Mouse (Mus musculus) c-Kit-positive CD71-positive TER-119-negative erythroid progenitor cells, embryonic 14.5 days (primary cell): ENCODE results near the gene Gm6020.
"Not testable (repeated sequence)": the region's sequence is repeated elsewhere in the genome, so short reads cannot be mapped to it uniquely, and the experiment has no call there.

ENCODE experiments used
- DNase-seq: peaks from one replicate; pipeline ENCODE4 v3.0.0-alpha.2; 2013; ENCODE audit warnings: low read depth

Gm6020 gene

DNA sequence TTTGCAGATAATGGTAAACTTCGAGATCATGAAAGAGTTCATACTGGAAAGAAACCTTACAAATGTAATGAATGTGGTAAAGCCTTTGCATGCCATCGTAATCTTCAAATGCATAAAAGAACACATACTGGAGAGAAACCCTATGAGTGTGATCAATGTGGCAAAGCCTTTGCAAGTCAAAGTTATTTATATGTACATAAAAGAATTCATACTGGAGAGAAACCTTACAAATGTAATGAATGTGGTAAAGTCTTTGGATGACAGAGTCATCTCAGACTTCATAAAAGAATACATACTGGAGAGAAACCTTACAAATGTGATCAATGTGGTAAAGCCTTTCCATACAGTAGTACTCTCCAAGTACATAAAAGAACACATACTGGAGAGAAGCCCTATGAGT is at the start of gene Gm6020:
Gene Gm6020, plus strand, starts transcription at position 301 of the 400 bp plus-strand sequence.
- DNase-seq: not testable (repeated sequence)

DNA sequence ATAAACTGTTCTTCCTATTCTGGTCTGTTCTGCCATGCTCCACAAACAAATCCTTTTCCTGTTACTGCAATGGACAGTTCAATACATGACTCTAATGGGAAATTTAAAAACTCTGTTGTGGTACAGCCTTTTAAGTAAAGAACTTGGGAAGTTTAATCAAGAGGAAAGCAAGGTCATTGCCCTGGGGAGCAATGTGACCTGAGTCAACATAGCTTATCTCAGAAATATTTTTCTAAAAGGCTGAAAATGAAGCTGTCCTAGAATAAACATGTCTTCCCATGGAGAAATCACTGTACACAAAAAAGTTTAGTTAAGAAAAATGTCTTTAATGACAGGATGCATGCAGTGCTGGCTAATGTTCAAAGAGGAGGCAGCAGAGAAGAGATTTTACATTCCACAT is 45.0 kb upstream of the Gm6020 start:
- DNase-seq: no peak

DNA sequence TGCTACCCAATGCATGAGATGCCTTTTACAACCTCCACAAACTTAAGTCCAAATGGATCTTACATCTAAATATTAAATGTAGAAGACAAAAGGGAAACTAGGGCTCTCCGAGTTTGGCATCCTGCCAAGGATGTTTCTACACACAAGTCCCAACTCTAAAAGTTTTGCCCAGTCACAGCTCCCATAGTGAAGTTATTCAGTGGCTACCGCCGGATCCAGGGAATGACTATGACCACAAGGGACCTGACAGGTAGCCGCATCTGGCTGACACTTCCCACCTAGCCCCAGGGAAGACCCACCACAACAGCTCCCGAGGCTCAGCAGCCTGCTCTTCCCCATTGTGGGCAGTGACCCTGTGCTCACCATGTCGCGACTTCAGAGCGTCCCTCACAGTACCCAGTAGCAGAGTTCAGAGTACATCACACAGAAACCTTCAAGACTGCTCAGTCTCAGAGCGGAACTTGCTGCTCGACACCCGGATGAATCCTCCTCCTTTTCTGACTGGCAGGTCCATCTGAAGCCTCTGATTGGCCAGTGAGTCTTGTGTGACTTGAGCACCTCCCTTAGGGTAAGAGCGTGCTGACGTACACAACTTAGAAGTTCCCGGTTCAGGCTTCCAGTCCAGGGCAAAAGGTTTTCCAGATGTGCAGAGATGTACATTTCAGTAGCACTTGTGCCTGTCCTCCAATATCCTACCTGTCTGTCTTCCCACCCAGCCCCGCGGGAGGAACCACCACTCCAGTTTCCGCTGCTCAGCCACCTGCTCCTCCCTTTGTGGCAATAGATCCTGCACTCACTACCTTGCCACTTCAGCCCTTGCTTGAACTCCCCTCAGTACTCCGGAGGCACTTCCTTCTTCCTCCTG is 43.1 kb upstream of the Gm6020 start, which contains the start of gene Zfp950:
Gene Zfp950, minus strand, starts transcription at position 499 of the 865 bp plus-strand sequence.
- DNase-seq: peak; percentile 86

DNA sequence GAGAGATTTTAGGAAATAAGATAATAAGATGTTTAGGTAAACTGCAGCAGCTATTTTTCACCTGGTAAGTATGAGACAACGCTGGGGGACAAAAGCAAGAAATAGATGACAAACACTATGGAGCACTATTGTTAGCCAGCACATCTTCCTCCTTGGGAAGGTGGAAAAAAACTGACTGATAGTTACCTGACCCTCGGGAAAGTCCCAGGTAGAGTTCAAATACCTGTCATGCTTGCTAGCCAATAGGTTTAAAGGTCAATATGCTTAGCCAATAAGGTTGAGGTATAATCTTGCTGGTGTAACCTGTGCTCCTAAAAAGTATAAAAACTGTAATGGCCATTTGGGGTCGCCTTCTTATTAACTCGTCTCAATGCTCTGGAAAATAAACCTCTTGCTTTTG is 42.4 kb upstream of the Gm6020 start:
- DNase-seq: no peak

DNA sequence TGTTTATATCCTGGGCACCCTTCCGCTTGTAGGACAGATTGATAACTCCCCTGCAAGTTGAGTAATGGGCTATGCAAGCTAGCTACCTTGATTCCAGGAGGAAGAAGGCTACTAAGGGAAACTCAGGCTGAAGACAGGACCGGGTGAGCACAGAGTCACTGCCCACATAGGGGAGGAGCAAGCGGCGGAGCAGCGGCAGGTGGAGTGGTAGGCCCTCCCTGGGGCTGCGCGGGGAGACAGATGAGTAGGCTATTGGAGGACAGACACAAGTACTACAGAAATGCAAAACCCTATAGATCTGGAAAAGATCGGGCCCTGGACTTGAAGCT is 32.4 kb upstream of the Gm6020 start:
- no peak for DNase-seq

DNA sequence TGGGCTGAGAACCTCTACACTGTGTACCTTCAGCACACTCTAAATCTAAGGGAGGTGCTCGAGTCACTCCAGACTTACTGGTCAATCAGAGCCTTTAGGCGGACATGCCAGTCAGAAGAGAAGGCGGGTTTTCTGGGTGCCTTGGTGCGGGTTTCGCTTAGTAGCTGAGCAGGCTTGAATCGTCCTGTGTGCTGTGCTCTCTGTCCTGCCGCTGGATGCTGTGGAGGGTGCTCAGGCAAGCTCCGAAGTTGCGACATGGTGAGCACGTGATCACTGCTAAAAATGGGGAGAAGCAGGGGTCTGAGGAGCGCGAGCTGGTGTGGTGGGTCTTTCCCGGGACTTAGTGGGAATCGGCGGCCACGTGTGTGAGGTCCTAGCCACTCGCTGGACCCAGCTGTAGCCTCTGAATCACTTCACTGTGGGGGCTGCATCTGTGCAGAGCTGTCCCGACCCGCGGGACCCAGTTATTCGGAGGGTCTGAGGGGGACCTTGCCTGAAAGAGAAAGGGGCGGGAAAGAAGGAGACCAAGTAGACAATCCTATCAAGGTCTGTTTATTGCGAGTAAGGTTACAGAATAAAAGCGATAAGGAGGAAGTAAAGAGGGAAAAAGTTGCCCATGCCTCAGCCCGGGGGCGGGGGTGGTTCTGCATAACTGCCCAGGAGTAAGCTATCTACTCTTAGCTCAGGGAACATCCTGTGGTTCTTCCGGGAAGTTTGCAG is 31.8 kb upstream of the Gm6020 start:
- no peak for DNase-seq

DNA sequence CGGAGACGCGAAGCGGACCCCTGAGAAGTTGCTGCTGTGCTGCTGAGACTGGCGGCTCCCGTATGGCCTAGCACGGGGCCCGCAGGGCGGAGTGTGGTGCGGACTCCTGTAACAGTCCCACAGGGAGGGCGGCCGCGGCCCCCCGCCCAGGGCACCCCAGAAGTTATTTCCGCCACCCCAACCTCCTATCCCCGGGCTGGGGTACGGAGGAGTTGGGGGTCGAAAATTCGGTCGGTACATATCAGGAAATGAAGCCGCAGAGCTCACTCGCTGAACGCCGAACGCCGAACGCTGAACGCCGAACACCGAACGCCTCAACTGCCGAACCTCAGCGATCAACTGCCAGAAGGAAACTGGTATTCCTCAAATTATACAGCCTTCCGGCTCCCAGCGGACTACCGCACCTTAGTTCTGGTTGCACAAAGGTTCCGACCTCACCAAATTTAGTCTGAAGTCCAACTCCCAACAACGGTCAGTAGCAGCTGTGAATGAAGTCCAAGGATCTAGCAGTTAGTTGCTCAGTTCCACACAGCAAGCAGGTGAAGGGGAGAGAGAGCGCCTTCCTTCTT is 7.8 kb upstream of the Gm6020 start, which contains the start of gene Gm7102:
Gene Gm7102, minus strand, starts transcription at position 554 of the 569 bp plus-strand sequence.
- DNase-seq: no peak

DNA sequence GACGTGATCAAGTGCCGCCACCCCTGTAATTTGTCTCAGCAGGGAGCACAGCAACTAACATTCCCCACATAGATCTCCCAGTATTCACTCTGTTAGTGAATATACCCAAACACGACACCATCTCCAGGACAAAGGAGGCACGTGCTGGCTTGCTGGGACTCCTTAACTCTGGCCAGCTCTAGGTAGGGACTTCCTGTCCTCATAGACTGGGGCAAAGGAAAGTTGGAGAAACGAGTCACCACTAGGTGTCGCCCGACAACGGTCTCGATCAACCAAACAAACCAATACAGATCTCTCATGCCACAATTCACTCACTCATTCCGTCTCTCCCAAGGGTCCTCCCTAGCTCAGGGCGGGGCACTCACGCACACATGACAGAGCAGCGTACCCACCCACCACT is 15.6 kb downstream of the Gm6020 start:
- peak; percentile 82 for DNase-seq

DNA sequence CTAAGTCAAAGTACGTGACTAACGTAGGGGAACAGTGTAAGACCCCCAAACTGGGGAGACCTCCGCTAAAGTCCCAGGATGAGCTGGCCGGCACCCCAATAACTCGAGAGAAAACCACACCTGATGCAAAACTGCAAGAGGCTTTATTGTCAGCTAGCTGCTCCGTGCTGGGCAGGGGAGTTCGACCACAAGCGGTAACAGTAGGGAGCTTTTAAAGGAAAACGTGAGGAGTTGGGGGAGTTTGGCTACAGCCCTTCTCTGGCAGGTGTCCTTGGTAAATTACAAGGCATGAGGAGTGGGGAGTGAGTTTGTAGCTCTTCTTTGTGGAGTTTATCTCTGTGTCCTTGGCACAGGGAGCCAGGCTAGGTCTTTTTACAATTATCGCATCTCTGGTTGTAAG is 16.1 kb downstream of the Gm6020 start:
- no peak for DNase-seq

DNA sequence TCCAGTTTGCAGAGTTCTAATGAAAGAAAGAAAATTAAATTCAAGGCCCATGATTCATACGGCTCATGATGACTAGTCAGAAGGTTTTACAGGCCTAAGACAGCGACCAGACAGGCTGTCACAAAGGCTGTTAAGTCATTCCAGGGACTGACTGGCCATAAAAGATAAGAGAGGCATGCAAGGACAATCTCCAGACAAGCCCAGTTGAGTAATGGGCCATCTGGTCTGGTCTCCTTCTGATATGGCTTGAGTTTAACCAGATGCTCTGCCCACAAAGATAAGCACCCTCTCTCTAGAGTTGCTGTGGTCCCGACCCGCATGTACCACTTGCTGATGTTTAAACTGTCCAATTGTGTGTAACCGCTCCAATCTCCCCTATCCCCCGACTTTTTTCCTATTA is 23.8 kb downstream of the Gm6020 start:
- not testable (repeated sequence) for DNase-seq

DNA sequence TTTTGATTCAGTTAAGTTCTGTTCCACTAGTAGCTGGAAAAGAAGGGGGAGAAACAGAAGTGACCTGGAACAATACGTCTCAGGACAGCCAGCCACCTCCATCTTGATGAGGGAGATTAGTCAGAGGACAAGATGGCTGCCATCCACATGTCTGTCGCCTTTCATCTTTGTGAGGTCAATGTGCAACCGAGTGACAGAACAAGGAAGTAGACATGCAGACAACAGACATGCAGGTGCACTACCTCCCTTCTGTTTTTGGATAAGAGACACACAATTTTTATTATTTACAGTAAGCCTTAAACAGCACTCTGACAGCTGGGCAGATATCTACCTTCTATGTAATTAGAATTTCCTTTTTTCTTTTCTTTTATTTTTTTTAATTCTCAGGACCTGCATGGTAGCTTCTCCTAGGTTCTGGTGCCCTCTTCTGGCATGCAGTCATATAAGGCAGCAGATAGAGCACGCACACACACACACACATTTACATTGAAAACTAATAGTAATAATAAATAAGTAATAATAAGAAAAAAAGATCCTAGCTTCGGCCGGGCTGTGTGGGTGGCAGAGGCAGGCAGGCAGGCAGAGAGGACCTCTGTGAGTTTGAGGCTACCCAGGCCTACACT is 40.1 kb downstream of the Gm6020 start:
- peak; percentile 59 for DNase-seq

DNA sequence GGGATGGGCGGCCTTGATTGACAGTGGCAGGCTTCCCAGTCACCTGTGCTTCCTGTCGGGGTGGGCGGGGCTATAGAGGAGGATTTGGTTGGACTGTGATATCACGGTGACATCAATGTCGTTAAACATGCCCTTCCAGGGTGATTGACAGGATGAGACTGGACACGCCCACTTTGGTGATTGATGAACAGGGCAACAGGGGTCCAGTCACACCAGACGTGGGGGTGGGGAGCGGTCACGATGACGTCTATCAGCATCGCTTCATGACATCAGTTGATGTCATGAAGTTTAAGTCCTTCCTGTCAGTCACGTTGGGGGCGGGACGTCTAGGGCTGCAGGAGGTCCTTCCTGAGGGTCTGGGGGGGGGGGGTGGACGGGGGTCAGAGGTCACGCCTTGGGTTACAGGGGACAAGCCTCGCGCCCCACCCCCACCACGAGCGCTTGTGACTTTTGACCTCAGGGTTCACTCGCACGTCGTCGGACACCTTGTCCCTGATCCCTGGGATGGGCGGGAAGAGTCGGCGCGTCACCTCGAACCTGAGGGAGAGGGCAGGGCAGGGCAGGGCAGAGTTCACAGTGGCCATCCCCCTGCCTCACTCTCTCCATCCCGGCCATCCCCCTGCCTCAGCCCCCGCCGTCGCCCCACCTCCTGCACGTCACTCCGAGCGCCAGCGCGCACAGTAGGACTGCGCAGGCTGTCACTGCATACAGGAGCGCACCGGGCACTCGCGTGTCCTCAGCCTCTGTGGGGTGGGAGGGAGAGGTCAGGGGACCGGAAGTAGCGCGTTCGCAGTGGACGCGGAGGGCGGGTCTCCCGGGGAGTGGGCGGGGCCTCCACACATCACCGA is 41.2 kb downstream of the Gm6020 start:
- no peak for DNase-seq

DNA sequence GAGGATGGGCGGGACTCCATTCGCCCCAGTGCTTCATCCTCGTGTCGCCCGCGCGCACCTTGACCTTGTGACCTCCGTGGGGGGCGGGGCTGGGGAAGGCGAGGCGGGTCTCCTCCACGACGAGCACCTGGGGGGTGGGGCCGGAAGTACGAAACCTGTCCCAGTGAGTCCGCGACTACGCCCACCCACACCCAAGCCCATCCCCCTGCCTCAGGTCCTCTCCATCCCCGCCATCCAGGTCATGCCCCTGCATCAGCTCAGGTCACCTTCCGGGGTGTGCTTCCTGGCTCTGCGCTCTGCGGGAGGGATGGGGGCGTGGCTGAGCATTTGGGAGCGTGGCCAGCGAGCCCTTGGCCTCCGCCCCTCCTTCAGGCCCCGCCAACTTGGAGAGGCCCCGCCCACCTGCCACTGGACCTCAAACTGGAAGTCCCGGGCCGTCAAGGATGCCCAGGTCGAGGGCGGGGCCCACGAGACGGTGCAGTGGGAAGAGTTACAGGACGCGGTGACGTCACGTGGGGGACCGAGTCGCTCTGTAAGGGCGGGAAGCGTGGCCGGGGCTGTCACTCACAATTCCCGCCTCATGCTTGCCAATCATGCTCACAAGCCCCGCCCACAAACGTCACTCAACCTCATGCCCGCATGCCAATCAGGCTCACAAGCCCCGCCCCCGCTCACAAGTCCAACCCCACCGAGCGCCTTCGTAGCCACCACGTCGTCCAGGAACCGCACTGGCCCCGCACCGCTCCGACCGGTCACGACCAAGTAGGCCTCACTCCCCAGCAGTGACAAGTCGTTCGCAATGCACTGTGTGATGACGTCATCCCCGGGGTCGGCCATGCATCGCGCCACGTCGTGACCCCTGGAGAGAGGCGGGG is 42.1 kb downstream of the Gm6020 start:
- peak; percentile 63 for DNase-seq

DNA sequence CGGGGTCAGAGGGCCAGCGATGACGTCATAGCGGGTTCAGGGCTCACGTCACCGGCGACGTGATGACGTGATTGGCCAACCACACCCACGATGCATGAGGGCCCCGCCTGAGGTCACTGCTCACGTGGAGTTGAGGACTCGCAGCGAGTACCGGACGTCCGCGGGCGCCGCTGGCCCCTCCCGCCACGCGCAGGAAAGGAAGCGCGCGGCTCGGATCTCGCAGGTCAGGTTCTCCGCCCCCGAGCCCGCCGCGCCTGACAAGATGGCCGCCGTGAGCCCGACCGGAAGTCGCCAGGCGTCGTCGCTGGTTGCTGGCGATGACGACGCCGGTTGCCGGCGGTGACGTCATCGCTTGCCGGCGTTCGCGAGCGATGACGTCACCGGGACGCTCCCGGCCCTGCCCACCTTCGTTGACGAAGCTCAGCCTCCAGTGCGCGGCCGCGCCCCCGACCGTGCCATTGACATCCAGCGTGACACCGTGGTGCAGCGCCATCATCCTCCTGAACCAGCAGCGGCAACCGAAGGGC is 42.8 kb downstream of the Gm6020 start:
- DNase-seq: peak; percentile 40

DNA sequence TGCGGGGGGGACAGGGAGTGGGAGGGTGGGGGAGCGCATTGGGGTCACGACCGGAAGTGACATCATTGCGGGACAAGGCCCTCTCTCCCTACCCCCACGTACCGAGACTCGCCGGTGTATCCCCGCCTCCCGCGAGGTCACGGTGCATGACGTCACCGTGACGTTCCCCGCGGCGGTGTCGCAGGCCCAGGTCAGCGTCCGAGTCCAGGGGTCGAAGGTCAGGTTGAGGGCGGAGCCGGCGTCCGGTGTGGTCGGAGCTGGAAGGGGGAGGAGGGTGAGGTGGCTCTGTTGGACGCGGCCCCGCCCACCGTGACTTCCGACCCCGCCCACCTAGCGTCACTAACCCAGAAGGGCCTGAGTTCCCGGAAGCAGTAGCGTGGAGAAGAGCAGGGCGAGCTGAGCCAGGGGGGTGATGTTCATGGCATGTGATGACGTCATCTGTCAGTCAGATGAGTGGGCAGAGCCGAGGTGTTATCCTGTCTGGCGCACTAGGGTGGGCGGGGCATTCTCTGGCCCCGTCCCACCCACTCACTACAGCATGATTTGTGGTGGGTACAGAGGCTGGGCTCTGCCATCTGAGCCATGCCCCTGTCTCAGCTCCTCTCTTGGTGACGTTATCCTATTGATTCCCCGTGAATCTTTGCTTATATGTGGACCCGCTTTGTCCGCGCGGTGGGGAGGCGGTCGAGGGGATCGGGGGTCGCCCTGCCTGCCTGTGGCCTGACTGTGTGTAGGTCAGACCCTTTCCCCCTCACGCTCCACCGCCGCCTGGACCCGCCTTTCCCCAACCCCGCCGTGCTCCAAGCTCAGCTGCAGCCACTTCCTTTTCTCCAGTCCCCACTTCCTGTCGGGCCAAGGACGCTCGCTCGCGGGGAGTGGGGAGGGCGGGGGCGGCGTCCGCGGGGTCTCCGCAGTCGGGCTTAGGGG is 43.5 kb downstream of the Gm6020 start:
- peak; percentile 72 for DNase-seq

DNA sequence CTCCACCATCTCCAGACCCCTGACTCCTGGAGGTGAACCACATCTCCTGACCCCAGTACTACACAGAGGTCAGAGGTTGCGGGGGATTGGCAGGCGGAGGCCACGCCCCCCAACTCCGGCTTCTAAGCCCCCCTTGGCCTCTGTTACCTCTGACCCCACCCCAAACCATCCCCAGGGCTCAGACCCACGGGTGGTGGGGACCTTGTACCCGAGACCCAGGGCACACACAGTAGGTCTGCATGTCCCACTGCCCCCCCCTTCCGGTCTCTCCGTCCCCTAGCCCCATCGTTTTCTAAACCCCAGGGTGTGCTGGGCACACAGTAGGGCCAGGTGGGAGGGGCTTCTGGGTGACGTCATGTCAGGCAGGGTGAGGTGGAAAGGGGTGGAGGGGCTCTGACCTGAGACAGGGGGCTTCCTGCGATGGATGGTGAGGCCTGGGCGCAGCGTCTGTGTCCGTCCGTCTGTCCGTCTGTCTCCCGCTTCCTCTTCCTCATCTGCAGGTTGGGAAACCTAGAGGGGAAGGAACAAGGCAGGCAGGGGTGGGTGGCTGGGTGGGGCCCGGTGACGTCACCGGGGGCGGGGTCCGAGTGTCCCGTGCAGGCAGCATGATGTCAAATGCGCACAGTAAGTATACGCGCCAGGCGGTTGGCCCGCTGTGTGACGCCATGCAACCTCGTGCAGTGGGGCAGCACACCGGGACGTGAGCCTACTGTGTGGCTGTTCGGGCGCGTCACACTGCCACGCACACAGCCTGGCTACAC is 44.4 kb downstream of the Gm6020 start, which contains the start of gene Csf2ra:
Gene Csf2ra, minus strand, starts transcription at position 489 of the 761 bp plus-strand sequence.
- DNase-seq: no peak
